Mouse (Mus musculus) ES-CJ7 (cell line): ENCODE results near the gene 1810062G17Rik.

Experiments used
- DNase-seq: peaks from one replicate; pipeline ENCODE4 v3.0.0; 2011; ENCODE audit warnings: low read depth, low spot score

1810062G17Rik gene

DNA sequence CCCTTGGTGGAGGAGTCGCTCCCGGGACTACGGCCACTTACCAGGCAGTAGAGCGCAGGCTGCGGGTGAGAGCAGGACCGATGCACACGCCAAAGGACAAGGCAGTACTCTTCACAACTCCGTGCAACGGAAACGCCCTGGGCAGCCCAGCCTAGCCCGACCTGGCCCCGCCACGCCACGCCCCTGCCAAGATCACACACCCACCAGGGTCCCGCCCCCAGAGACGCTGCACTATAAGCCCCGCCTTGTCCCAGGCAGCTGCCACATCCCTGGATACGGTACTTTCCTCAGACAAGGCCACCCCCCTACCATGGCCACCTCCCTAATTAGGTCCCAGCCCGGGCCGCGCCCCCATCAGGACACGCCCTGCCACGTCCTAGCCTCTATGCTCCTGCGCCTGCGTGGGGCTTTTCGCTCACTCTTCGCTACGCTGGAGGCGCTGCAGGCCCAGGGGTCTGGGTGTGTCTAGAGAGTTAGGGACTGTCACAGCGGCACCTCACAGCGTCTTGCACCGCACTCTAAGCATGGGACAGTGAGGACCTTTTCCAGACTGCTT, at the start of gene 1810062G17Rik, which contains the start of gene Anxa5:
TSS of gene 1810062G17Rik (plus strand) at position 406 of the 556 bp plus-strand sequence.
TSS of gene Anxa5 (minus strand) at position 363 of the 556 bp plus-strand sequence.
- peak; percentile 96 for DNase-seq

- no peak for DNase-seq
Measured at GRCm38 (mm10) chr3:36427386-36427785, 48.4 kb upstream of the 1810062G17Rik start.

DNA sequence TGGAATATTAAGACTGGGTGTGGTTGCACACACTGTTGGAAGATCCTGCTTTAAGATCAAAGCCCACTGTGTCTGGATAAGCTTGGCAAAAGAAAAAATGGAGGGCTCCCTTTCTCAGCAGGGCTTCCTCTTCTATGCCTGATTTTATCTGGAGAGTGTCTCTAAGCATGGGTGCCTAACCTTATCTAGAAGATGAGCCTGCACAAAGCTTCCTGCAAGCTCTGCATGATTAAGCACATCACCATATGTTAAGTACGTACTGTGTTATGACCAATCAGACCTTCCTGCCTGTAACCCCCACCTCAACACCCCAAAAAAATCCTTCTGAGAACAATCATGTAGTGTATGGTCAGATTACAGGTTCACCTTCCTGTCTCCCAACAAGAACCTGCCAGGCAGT, 45.4 kb upstream of the 1810062G17Rik start:
- no peak for DNase-seq

DNA sequence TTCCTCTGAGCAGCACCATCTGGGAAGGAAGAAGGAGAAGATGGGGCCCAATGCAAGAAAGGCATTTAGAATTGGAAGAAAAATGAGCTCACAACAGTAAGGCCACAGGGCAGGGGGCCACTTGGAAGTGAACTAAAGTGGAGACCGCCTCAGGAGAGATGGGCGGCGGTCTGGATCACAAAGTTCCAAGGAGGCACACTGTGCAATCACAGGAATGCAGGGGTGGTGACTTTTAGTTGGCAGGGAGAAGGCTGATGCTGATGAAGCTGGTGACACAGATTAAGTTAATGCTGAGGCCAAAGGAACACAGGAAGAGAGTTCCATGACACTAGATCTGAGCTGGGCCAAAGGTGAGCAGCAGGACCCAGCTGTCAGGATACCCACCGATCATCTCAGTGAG, 35.5 kb upstream of the 1810062G17Rik start:
- DNase-seq, result no peak

- DNase-seq, result peak; percentile 39
Measured at GRCm38 (mm10) chr3:36442426-36442825, 33.3 kb upstream of the 1810062G17Rik start.

DNA sequence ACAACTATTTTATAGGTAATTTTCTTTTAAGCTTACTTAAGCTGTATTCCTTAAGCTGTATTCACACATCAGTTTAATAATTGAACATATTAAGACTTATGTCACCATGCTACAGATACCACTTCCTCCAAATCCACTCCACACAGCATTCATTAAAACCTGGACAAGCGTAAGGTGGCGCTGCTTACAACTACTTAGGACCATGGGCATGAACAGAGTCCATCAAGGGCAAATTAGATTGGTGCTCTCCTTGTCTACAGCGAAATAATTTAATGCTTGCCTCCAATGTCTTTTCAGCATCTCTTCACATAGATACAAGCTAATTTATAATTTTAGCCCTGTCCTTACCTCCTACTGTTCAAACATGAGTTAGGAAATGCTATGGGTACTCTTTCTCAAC, 29.7 kb upstream of the 1810062G17Rik start:
- DNase-seq, result no peak

- no peak for DNase-seq
Measured at GRCm38 (mm10) chr3:36446506-36446905, 29.2 kb upstream of the 1810062G17Rik start.

- no peak for DNase-seq
Measured at GRCm38 (mm10) chr3:36446918-36447317, 28.8 kb upstream of the 1810062G17Rik start.

DNA sequence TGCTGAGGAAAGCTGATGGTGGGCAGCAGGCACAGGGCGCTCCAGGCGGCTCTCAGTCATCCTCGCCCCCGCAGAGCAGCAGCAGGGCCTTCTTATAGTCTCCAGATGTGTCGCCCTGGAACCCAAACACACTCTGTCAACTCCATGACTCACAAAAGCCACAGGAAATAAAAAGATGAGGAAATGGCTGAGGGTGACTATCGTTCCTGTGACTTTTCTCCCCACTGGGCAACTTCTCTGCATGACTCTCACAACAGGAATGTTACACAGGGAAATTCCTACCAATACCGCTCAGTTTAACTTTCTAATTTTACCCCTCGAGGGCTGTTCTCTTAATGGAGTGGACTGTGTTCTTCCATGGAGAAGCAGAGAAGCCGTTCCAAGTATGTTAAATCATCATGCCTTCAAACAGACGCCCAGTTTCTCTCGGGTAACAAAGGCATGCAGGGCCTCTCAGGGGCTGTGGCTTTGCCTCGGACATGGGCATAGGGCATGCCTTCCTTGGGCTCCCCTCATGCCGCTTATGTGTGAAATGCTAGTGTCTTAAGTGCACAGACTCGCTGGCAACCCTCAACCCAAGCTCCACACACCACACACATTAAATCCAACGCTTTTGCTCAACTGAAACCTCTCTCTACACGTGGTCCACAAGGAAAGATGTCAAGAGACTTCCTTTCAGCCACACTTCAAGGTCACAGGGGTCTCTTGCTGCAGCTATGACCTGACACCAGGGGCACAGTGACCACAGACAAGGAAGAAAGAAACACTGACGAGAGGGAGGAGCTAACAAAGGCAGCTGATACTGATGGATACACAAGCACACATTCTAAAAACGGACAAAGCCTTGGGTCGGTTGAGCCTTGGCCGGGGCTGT, 26.2 kb upstream of the 1810062G17Rik start:
- no peak for DNase-seq

- DNase-seq, result no peak
Measured at GRCm38 (mm10) chr3:36452502-36452901, 23.2 kb upstream of the 1810062G17Rik start.

GRCm38 (mm10) chr3:36455124-36455523, 20.6 kb upstream of the 1810062G17Rik start:
- DNase-seq, result no peak

DNA sequence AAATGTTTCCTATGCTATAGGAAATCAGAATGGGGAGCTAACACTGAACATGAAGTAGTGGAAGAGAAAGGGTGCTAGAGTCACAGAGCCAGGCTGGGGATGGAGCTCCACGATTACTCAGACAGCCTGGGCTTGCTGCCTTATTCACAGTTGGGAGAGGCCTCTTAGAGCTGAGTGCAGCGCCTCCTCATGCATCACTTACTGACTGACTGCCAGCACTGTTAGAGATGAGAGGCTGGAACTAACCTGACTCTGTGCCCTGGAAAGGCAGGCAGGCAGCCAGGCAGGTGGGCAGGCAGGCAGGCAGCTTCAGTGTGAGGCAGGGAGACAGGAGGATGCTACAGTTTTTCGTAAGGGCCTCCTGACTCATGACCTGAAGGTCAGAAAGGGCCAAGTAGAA, 20.2 kb upstream of the 1810062G17Rik start:
- no peak for DNase-seq

DNA sequence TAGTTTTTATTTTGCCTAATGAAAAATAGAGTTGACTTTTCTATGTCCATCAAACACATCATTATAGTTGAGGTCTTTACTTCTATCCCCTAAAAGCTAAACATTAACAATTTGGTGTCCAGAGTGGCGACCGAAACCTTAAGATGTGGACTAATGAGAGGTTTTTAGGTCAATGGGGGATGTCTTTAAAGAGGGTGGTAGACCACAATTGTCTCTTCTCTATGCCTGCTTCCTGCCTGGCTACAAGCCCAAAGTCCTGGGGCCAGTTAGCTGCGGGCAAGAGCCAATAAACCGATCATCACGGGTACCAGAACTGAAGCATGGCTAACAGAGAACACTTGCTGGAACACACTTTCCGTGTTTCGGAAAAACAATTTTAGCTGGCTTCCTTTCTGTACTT, 15.0 kb upstream of the 1810062G17Rik start:
- no peak for DNase-seq

- DNase-seq, result no peak
Measured at GRCm38 (mm10) chr3:36461819-36462218, 13.9 kb upstream of the 1810062G17Rik start.

GRCm38 (mm10) chr3:36462348-36462747, 13.4 kb upstream of the 1810062G17Rik start:
- DNase-seq, result no peak

GRCm38 (mm10) chr3:36465538-36465937, 10.2 kb upstream of the 1810062G17Rik start:
- DNase-seq, result peak; percentile 30

DNA sequence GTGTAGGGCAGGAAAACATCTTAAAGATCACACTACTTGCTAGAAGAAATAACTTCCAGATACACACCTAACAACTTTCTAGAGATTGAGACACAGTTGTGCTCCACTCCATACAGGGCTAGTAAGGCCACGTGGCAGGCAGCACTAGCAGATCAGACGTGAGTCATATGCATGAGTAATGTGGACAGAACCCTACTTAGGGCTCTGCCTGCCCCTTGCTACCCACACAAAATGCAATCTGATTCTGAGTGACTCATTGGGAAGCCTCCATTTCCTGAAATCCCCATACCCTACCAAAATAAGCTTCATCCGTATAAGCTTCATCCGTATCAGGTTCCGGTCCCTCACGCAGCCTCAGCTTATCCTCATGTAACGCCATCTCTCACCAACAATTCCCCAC, 8.1 kb upstream of the 1810062G17Rik start:
- no peak for DNase-seq

DNA sequence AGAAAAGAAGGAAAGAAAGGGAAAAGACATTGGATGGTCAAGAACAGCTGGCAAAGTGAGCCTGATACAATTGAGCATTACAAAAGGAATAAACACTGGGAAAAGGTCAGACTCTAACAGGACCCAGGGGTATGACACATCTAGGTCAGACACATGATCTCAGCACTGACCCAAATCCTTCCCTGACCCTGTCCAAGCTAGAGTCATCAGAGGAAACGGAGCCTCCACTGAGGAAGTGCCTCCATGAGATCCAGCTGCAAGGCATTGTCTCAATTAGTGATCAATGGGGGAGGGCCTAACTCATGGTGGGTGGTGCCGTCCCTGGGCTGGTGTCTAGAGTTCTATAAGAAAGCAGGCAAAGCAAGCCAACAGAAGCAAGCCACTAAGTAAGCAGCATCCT, 6.9 kb upstream of the 1810062G17Rik start:
- no peak for DNase-seq

GRCm38 (mm10) chr3:36471856-36472255, 3.9 kb upstream of the 1810062G17Rik start:
- DNase-seq, result no peak

GRCm38 (mm10) chr3:36473222-36473621, 2.5 kb upstream of the 1810062G17Rik start:
- DNase-seq, result no peak

GRCm38 (mm10) chr3:36474421-36474820, 1.3 kb upstream of the 1810062G17Rik start:
- no peak for DNase-seq

- peak; percentile 6 for DNase-seq
Measured at GRCm38 (mm10) chr3:36474938-36475483, 726 bp upstream of the 1810062G17Rik start.
